Mouse (Mus musculus): ENCODE data around the gene Hfe. TPM values are rescaled to one million over a fixed set of nuclear protein-coding genes. Genes with fewer than 3 reads are reported as not detected.
"Not testable (repeated sequence)": the region's sequence is repeated elsewhere in the genome, so short reads cannot be mapped to it uniquely, and the experiment has no call there.

Gene Hfe
- polyA plus RNA-seq, 2 experiments = 3.4 to 10.8 TPM

DNA sequence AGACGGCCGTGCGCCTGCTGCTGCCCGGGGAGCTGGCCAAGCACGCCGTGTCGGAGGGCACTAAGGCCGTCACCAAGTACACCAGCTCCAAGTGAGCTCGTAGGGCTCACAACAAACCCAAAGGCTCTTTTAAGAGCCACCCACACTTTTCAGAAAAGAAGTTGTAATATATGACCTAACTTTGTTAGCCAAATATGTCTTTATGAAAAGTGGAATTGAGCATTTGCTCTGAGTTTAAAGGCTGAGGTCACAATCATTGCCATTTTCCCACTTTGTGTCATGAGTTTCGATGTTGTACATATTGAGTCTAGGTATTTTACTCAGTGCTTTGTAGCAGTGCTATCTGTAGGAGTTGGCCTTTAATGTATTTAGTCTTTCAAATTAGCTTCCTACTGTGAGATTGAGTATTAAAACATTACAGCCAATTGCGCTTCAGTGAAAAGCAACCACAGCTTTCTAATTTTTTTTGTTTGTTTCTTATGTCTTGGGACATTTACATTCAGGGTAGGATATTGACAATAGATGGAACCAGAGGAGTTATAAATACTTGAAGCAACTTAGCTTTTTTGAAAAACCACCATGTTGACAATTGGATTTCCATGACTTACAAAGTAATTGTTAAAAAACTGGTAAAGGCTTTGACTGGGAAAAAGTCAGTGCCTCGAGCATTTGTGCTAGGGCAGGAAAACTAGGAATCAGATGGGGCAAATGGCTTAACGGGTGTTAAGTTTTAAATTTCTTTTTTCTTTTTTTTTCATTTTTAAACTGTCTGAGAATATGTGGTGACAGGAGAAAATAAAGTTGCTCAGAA, 36.6 kb upstream of the Hfe start:
- peak; percentile 22 for ATAC-seq (ENCODE audit: insufficient read depth)
- Histone ChIP-seq H3K4me2 (ENCODE audit: low read depth) (peak overlapping the region; percentile 89), H3K4me3 (ENCODE audit: insufficient read depth in 1 of 2, low read depth in 2 of 2, low read length in 2 of 2) (peak overlapping the region; percentile 52 to 61), H3K27me3 (ENCODE audit: control insufficient read depth, insufficient read depth, low read length) (no peaks in the 10 kb centered on the region), H3K4me1 (replicated peaks; ENCODE audit: control insufficient read depth in 2 of 2, insufficient read depth in 2 of 2, low read length in 1 of 2) (peaks cover 23 to 29% of the 10 kb centered on the region in 2 experiments), H3K27ac (peak overlapping the region; percentile 100), H3K9me3 (ENCODE audit: control insufficient read depth, low read length) (no peaks in the 10 kb centered on the region), H3K9ac (replicated peaks) (peak overlapping the region; percentile 98), H3K36me3 (replicated peaks; ENCODE audit: control insufficient read depth, insufficient read depth, low read depth) (no peaks in the 10 kb centered on the region)
- peak in 1 of 3 experiments; percentile 71 for DNase-seq (ENCODE audit: low read depth in 3 of 3, low spot score in 3 of 3)
- 4% methylated on average over 10 of the region's 13 CpGs for WGBS (ENCODE audit: insufficient replicate concordance)
- TF ChIP-seq EP300 (IDR thresholded peaks at IDR 0.05; ENCODE audit: low read depth) (0 out of 2 replicates have a peak, but pooled peaks have one; percentile 7), CTCF (IDR thresholded peaks at IDR 0.05; ENCODE audit: low read depth) (no peak)

DNA sequence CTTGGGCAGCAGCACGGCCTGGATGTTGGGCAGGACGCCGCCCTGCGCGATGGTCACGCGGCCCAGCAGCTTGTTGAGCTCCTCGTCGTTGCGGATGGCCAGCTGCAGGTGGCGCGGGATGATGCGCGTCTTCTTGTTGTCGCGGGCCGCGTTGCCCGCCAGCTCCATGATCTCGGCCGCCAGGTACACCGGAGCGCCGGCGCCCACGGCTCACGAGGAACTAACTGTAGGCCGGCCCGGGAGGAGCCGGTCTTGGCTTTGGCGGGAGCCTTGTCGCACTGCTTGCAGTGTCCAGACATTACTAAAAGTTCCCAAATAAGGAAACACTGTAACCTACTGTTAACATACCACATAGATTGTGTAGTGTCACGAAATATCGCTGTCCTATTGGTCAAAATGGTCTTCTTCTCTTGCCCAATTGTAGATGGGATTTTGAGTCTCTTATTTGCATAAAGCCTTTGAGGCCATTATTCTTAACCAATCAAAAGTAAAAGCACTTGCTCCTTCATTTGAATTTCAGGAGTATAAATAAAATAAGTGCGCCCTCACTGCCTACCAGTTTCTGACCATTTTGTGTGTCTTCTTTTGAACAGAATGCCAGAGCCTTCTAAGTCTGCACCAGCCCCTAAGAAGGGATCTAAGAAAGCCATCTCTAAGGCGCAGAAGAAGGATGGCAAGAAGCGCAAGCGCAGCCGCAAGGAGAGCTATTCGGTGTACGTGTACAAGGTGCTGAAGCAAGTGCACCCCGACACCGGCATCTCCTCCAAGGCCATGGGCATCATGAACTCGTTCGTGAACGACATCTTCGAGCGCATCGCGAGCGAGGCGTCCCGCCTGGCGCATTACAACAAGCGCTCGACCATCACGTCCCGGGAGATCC, 35.8 kb upstream of the Hfe start, which contains the start of gene Hist1h2bb:
Hist1h2bb (plus strand) TSS at position 534 of the 880 bp plus-strand sequence.
- not testable (repeated sequence) for H3K9me3 ChIP-seq (ENCODE audit: control insufficient read depth, low read length)

DNA sequence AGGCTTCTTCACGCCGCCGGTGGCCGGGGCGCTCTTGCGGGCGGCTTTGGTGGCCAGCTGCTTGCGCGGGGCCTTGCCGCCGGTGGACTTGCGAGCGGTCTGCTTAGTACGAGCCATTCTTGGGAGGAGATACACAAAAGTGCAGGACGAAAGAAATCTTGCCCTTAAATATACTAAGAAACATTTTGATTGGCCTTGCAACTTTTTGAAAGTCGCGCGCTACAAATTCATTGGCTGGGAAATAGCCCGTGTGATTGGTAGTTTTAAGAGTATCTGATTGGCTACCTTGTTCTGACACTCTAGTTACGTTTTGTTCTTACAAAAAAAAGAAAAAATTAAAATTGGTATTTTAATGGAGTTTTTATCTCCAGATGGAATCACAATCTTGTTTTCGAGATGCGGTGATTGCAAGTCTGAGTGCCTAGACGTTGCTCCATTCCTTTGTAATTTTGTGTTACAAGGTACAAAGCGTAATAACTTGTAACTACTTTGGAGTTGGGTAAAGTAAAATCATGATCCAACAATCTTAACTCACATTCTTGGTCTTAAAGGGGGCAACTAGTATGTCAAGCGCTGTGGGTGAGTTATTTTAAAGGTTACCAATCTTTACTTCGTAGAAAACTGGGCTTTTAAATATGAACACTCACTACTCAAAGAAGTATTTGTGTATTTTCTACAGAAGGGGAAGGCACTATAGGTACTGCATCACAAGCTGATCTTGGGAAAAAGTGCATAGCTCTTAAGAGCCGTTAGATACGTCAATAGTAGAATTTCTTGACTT, 34.9 kb upstream of the Hfe start, which contains the start of gene Hist1h3c:
Hist1h3c (minus strand) TSS at position 222 of the 781 bp plus-strand sequence.
- no peaks in the 10 kb centered on the region for H3K36me3 ChIP-seq (replicated peaks; ENCODE audit: control insufficient read depth, insufficient read depth, low read depth)
- H3K27me3 ChIP-seq (ENCODE audit: control insufficient read depth, insufficient read depth, low read length) = no peaks in the 10 kb centered on the region
- 1% methylated on average over 24 of the region's 28 CpGs for WGBS (ENCODE audit: insufficient replicate concordance)

More for the DNA sequence above, 35.8 kb upstream of the Hfe start, which contains the start of gene Hist1h2bb:
- TF ChIP-seq CTCF (IDR thresholded peaks at IDR 0.05; ENCODE audit: low read depth) (peak; percentile 28; the same call in 1 of the 2 replicates), EP300 (IDR thresholded peaks at IDR 0.05; ENCODE audit: low read depth) (peak; percentile 70)
- DNase-seq (ENCODE audit: low read depth in 3 of 3, low spot score in 3 of 3) (peak; percentile 91 to 97 (median 93)), ATAC-seq (ENCODE audit: insufficient read depth) (peak; percentile 74)
- WGBS (ENCODE audit: insufficient replicate concordance) = under 1% methylated on average over 34 of the region's 58 CpGs
- not testable (repeated sequence) for H3K36me3 ChIP-seq (replicated peaks; ENCODE audit: control insufficient read depth, insufficient read depth, low read depth); H3K27me3 ChIP-seq (ENCODE audit: control insufficient read depth, insufficient read depth, low read length)
- Histone ChIP-seq H3K27ac (peak within 1 kb of the TSS; percentile 100), H3K4me2 (ENCODE audit: low read depth) (peak within 1 kb of the TSS; percentile 89), H3K4me1 (replicated peaks; ENCODE audit: control insufficient read depth in 2 of 2, insufficient read depth in 2 of 2, low read length in 1 of 2) (peaks cover 30 to 35% of the 10 kb centered on the region in 2 experiments), H3K9ac (replicated peaks) (peak within 1 kb of the TSS; percentile 98), H3K4me3 (ENCODE audit: insufficient read depth in 1 of 2, low read depth in 2 of 2, low read length in 2 of 2) (peak within 1 kb of the TSS; percentile 53 to 61)

More for the DNA sequence above, 34.9 kb upstream of the Hfe start, which contains the start of gene Hist1h3c:
- peak within 1 kb of the TSS; percentile 98 for H3K9ac ChIP-seq (replicated peaks)
- peak; percentile 94 to 96 (median 95) for DNase-seq (ENCODE audit: low read depth in 3 of 3, low spot score in 3 of 3)
- peak within 1 kb of the TSS; percentile 61 to 67 for H3K4me3 ChIP-seq (ENCODE audit: insufficient read depth in 1 of 2, low read depth in 2 of 2, low read length in 2 of 2)
- no peaks in the 10 kb centered on the region for H3K9me3 ChIP-seq (ENCODE audit: control insufficient read depth, low read length)
- no peak for TF ChIP-seq CTCF (IDR thresholded peaks at IDR 0.05; ENCODE audit: low read depth)
- peak; percentile 77 for TF ChIP-seq EP300 (IDR thresholded peaks at IDR 0.05; ENCODE audit: low read depth)
- peak; percentile 58 for ATAC-seq (ENCODE audit: insufficient read depth)
- peaks cover 30 to 37% of the 10 kb centered on the region in 2 experiments for H3K4me1 ChIP-seq (replicated peaks; ENCODE audit: control insufficient read depth in 2 of 2, insufficient read depth in 2 of 2, low read length in 1 of 2)
- H3K4me2 ChIP-seq (ENCODE audit: low read depth) = peak within 1 kb of the TSS; percentile 89
- H3K27ac ChIP-seq = peak within 1 kb of the TSS; percentile 100

All from liver, embryonic 14.5 days (tissue).